Mouse (Mus musculus): Measurements from ENCODE around the gene Tln2.
A peak's percentile ranks its signal among the peaks of the same experiment; 100 is the strongest.

Gene Tln2

GRCm38 (mm10) chr9:67559603-67560002 is at the start of gene Tln2:
Gene Tln2 (minus strand): TSS chr9:67559703.
- no peak for DNase-seq

GRCm38 (mm10) chr9:67609226-67609625 is 49.7 kb upstream of the Tln2 start:
- DNase-seq = no peak

GRCm38 (mm10) chr9:67607786-67608366 is 48.4 kb upstream of the Tln2 start:
- DNase-seq = peak in 1 of 2 experiments; percentile 27

GRCm38 (mm10) chr9:67607268-67607667 is 47.8 kb upstream of the Tln2 start:
- no peak for DNase-seq

GRCm38 (mm10) chr9:67605867-67606435 is 46.4 kb upstream of the Tln2 start:
- DNase-seq = peak; percentile 52 to 79

- DNase-seq = no peak
Measured at GRCm38 (mm10) chr9:67604940-67605339, 45.4 kb upstream of the Tln2 start.

GRCm38 (mm10) chr9:67602347-67602746 is 42.8 kb upstream of the Tln2 start:
- DNase-seq = no peak

GRCm38 (mm10) chr9:67595221-67595620 is 35.7 kb upstream of the Tln2 start:
- DNase-seq = no peak

- no peak for DNase-seq
Measured at GRCm38 (mm10) chr9:67593469-67594141, 34.1 kb upstream of the Tln2 start.

- no peak for DNase-seq
Measured at GRCm38 (mm10) chr9:67592726-67593125, 33.2 kb upstream of the Tln2 start.

GRCm38 (mm10) chr9:67587111-67587510 is 27.6 kb upstream of the Tln2 start:
- DNase-seq = no peak

GRCm38 (mm10) chr9:67586489-67586888 is 27.0 kb upstream of the Tln2 start:
- DNase-seq = no peak

- DNase-seq = peak; percentile 56 to 75
Measured at GRCm38 (mm10) chr9:67584871-67585270, 25.4 kb upstream of the Tln2 start.

GRCm38 (mm10) chr9:67581581-67582280 is 22.2 kb upstream of the Tln2 start:
- peak in 1 of 2 experiments; percentile 32 for DNase-seq

GRCm38 (mm10) chr9:67579541-67579940 is 20.0 kb upstream of the Tln2 start:
- no peak for DNase-seq

- DNase-seq = no peak
Measured at GRCm38 (mm10) chr9:67574721-67575248, 15.3 kb upstream of the Tln2 start.

GRCm38 (mm10) chr9:67573683-67573979 is 14.1 kb upstream of the Tln2 start:
- no peak for DNase-seq

- no peak for DNase-seq
Measured at GRCm38 (mm10) chr9:67572790-67573682, 13.5 kb upstream of the Tln2 start.

- no peak for DNase-seq
Measured at GRCm38 (mm10) chr9:67565801-67566258, 6.3 kb upstream of the Tln2 start.

- no peak for DNase-seq
Measured at GRCm38 (mm10) chr9:67549811-67550501, 9.5 kb downstream of the Tln2 start.

GRCm38 (mm10) chr9:67549332-67549731 is 10.2 kb downstream of the Tln2 start:
- peak in 1 of 2 experiments; percentile 41 for DNase-seq

GRCm38 (mm10) chr9:67546650-67547049 is 12.9 kb downstream of the Tln2 start:
- DNase-seq = no peak

Data from kidney, postnatal 25 days (tissue).